Mouse (Mus musculus) CH12.LX (cell line): ENCODE results near the gene Spag4. TPM values are rescaled to one million over a fixed set of nuclear protein-coding genes. Genes with fewer than 3 reads are reported as not detected.

Source experiments
- DNase-seq: peaks from one replicate; pipeline ENCODE4 v3.0.0-alpha.2; 2013; ENCODE audit errors: extremely low read depth
- H3K27ac ChIP-seq: 2 replicates; pipeline ENCODE4 v1.5.1; 2012; ENCODE audit warnings: low read depth, mild to moderate bottlenecking, control low read depth, moderate library complexity; ENCODE audit not compliant: insufficient read depth
- H3K27me3 ChIP-seq: replicated peaks from 2 replicates; pipeline ENCODE3; 2012; ENCODE audit warnings: inconsistent platforms
- H3K36me3 ChIP-seq, 2 experiments: replicated peaks in 1 of 2; 2 replicates each; pipeline versions ENCODE3 to v1.6.1; 2012; ENCODE audit warnings: inconsistent platforms in 1 of 2, low read length in 1 of 2, mild to moderate bottlenecking in 1 of 2, mixed read lengths in 1 of 2, moderate library complexity in 1 of 2; ENCODE audit not compliant: control insufficient read depth in 1 of 2, insufficient read depth in 1 of 2
- H3K4me1 ChIP-seq, 2 experiments: 2 replicates each; pipeline ENCODE4 v1.6.1; 2012; ENCODE audit warnings: inconsistent platforms in 1 of 2, moderate library complexity in 1 of 2; ENCODE audit not compliant: insufficient read depth in 2 of 2, control insufficient read depth in 1 of 2
- H3K4me2 ChIP-seq: 2 replicates; pipeline ENCODE4 v1.6.1; 2012; ENCODE audit warnings: low read depth, mild to moderate bottlenecking, control low read depth; ENCODE audit not compliant: poor library complexity, insufficient read depth, severe bottlenecking
- H3K4me3 ChIP-seq, 3 experiments: fragments of 150-350 bp in 1 of 3; sonication (generic) in 1 of 3; replicated peaks in 1 of 3; 2 replicates each; pipeline versions ENCODE3 to v1.5.1; 2011 to 2012; ENCODE audit warnings: low read depth in 2 of 3, low read length in 2 of 3, mild to moderate bottlenecking in 2 of 3, moderate library complexity in 2 of 3, control low read depth in 1 of 3, improper control_type of control experiment in 1 of 3, inconsistent platforms in 1 of 3, mixed read lengths in 1 of 3; ENCODE audit not compliant: poor library complexity in 1 of 3
- H3K79me2 ChIP-seq: replicated peaks from 2 replicates; pipeline ENCODE4 v1.6.1; 2012; ENCODE audit warnings: mild to moderate bottlenecking, moderate library complexity; ENCODE audit not compliant: control insufficient read depth, poor library complexity, insufficient read depth, severe bottlenecking; ENCODE audit errors: extremely low read depth
- H3K9ac ChIP-seq: 2 replicates; pipeline ENCODE4 v1.6.1; 2012; ENCODE audit warnings: low read depth, mild to moderate bottlenecking, control low read depth, moderate library complexity; ENCODE audit not compliant: insufficient read depth
- H3K9me3 ChIP-seq: replicated peaks from 2 replicates; pipeline ENCODE3; 2012; ENCODE audit warnings: low read length, inconsistent platforms, mixed read lengths
- CHD2 ChIP-seq: IDR thresholded peaks from 2 replicates; pipeline ENCODE4 v1.6.1; 2011; ENCODE audit warnings: low read length, improper control_type of control experiment
- E2F4 ChIP-seq: IDR thresholded peaks from 2 replicates; pipeline ENCODE4 v1.6.1; 2011; ENCODE audit warnings: low read depth, low read length, improper control_type of control experiment; ENCODE audit not compliant: insufficient replicate concordance
- ELF1 ChIP-seq: IDR thresholded peaks from 2 replicates; pipeline ENCODE4 v1.6.1; 2014; ENCODE audit warnings: low read depth, mild to moderate bottlenecking, inconsistent platforms, low read length, improper control_type of control experiment
- EP300 ChIP-seq: IDR thresholded peaks from 2 replicates; pipeline ENCODE4 v1.6.1; 2011; ENCODE audit warnings: low read length, improper control_type of control experiment
- ETS1 ChIP-seq: conservative IDR thresholded peaks from 2 replicates; pipeline ENCODE4 v1.6.1; 2012; ENCODE audit warnings: low read depth, mild to moderate bottlenecking, inconsistent platforms, low read length, improper control_type of control experiment, moderate library complexity
- GABPA ChIP-seq: IDR thresholded peaks from 2 replicates; pipeline ENCODE4 v1.6.1; 2012; ENCODE audit warnings: low read depth, low read length, improper control_type of control experiment, inconsistent platforms; ENCODE audit not compliant: insufficient replicate concordance
- HCFC1 ChIP-seq: IDR thresholded peaks from 2 replicates; pipeline ENCODE4 v1.6.1; 2012; ENCODE audit warnings: low read depth, mild to moderate bottlenecking, inconsistent platforms, low read length, improper control_type of control experiment
- IRF4 ChIP-seq: IDR thresholded peaks from 2 replicates; pipeline ENCODE4 v1.6.1; 2014; ENCODE audit warnings: low read depth, mild to moderate bottlenecking, inconsistent platforms, low read length, improper control_type of control experiment
- JUN ChIP-seq: IDR thresholded peaks from 2 replicates; pipeline ENCODE4 v1.6.1; 2011; ENCODE audit warnings: low read depth, mild to moderate bottlenecking, low read length, improper control_type of control experiment, moderate library complexity; ENCODE audit not compliant: insufficient read depth
- MAFK ChIP-seq: IDR thresholded peaks from 2 replicates; pipeline ENCODE4 v1.6.1; 2011; ENCODE audit warnings: low read length, improper control_type of control experiment; ENCODE audit not compliant: insufficient replicate concordance
- MAX ChIP-seq: IDR thresholded peaks from 2 replicates; pipeline ENCODE4 v1.6.1; 2011; ENCODE audit warnings: low read length, improper control_type of control experiment
- MAZ ChIP-seq: IDR thresholded peaks from 2 replicates; pipeline ENCODE4 v1.6.1; 2012; ENCODE audit warnings: low read depth, mild to moderate bottlenecking, inconsistent platforms, low read length, improper control_type of control experiment, moderate library complexity
- MEF2A ChIP-seq: IDR thresholded peaks from 2 replicates; pipeline ENCODE4 v1.6.1; 2014; ENCODE audit warnings: low read depth, mild to moderate bottlenecking, inconsistent platforms, low read length, improper control_type of control experiment, borderline replicate concordance
- MXI1 ChIP-seq: IDR thresholded peaks from 2 replicates; pipeline ENCODE4 v1.6.1; 2011; ENCODE audit warnings: mild to moderate bottlenecking, low read depth, low read length, improper control_type of control experiment
- MYC ChIP-seq: IDR thresholded peaks from 2 replicates; pipeline ENCODE4 v1.6.1; 2011; ENCODE audit warnings: low read depth, mild to moderate bottlenecking, improper control_type of control experiment, low read length
- NELFE ChIP-seq: IDR thresholded peaks from 2 replicates; pipeline ENCODE4 v1.6.1; 2011; ENCODE audit warnings: low read depth, low read length, improper control_type of control experiment
- NRF1 ChIP-seq: IDR thresholded peaks from 2 replicates; pipeline ENCODE4 v1.6.1; 2014; ENCODE audit warnings: low read depth, mild to moderate bottlenecking, inconsistent platforms, low read length, improper control_type of control experiment, moderate library complexity
- POLR2A ChIP-seq: IDR thresholded peaks from 2 replicates; pipeline ENCODE4 v1.6.1; 2011; ENCODE audit warnings: low read depth, mild to moderate bottlenecking, improper control_type of control experiment, low read length
- POLR2AphosphoS2 ChIP-seq: IDR thresholded peaks from 2 replicates; pipeline ENCODE4 v1.6.1; 2011; ENCODE audit warnings: low read depth, low read length, improper control_type of control experiment
- RAD21 ChIP-seq: IDR thresholded peaks from 2 replicates; pipeline ENCODE4 v1.6.1; 2011; ENCODE audit warnings: low read depth, mild to moderate bottlenecking, low read length, improper control_type of control experiment, moderate library complexity
- RCOR1 ChIP-seq: conservative IDR thresholded peaks from 2 replicates; pipeline ENCODE4 v1.6.1; 2012; ENCODE audit warnings: low read depth, mild to moderate bottlenecking, inconsistent platforms, low read length, improper control_type of control experiment
- SIN3A ChIP-seq: IDR thresholded peaks from 2 replicates; pipeline ENCODE4 v1.6.1; 2012; ENCODE audit warnings: low read length, improper control_type of control experiment, inconsistent platforms
- TBP ChIP-seq: conservative IDR thresholded peaks from 2 replicates; pipeline ENCODE4 v1.6.1; 2011; ENCODE audit warnings: low read depth, low read length, improper control_type of control experiment
- TCF12 ChIP-seq: IDR thresholded peaks from 2 replicates; pipeline ENCODE4 v1.6.1; 2014; ENCODE audit warnings: low read depth, mild to moderate bottlenecking, inconsistent platforms, low read length, improper control_type of control experiment
- USF1 ChIP-seq: IDR thresholded peaks from 2 replicates; pipeline ENCODE4 v1.6.1; 2014; ENCODE audit warnings: low read depth, mild to moderate bottlenecking, inconsistent platforms, low read length, improper control_type of control experiment
- ZC3H11A ChIP-seq: IDR thresholded peaks from 2 replicates; pipeline ENCODE4 v1.6.1; 2012; ENCODE audit warnings: low read depth, mild to moderate bottlenecking, inconsistent platforms, low read length, improper control_type of control experiment
- ZMIZ1 ChIP-seq: IDR thresholded peaks from 2 replicates; pipeline ENCODE4 v1.6.1; 2012; ENCODE audit warnings: low read depth, mild to moderate bottlenecking, inconsistent platforms, low read length, improper control_type of control experiment
- ZNF384 ChIP-seq: IDR thresholded peaks from 2 replicates; pipeline ENCODE4 v1.6.1; 2012; ENCODE audit warnings: low read depth, low read length, improper control_type of control experiment, inconsistent platforms
- dilution Hi-C: fragments of 300-500 bp; cut with MboI; formaldehyde crosslinking; loops from 2 replicates; pipeline ENCODE4 v1.14.3; 2020; ENCODE audit warnings: low sequenced_read_pairs; ENCODE audit not compliant: extremely low pct_unique_long_range_greater_than_20kb, extremely low pct_ligation_motif_present
- in situ Hi-C: fragments of 300-500 bp; cut with MboI; formaldehyde crosslinking; loops from 3 replicates; pipeline ENCODE4 v1.14.3; 2019; ENCODE audit warnings: low sequenced_read_pairs, low pct_ligation_motif_present, low pct_unique_long_range_greater_than_20kb, mixed read lengths
- polyA plus RNA-seq: library from polyadenylated mRNA; unstranded; fragments of >175 nt; gene quantifications from 2 replicates; pipeline ENCODE4 v1.2.1, GENCODE M21; 2012; ENCODE audit warnings: low read depth; ENCODE audit not compliant: insufficient read length
- total RNA-seq, 2 experiments: library from RNA; depleted of rRNA; stranded (reverse); fragments of 300-350 nt in 1 of 2; fragments of >200 nt in 1 of 2; gene quantifications; 2 replicates each; pipeline ENCODE4 v1.2.3; 2012 to 2014

The Spag4 gene
- total and polyA plus RNA-seq, 3 experiments, result 2.2 to 3.6 (median 2.6) TPM

DNA sequence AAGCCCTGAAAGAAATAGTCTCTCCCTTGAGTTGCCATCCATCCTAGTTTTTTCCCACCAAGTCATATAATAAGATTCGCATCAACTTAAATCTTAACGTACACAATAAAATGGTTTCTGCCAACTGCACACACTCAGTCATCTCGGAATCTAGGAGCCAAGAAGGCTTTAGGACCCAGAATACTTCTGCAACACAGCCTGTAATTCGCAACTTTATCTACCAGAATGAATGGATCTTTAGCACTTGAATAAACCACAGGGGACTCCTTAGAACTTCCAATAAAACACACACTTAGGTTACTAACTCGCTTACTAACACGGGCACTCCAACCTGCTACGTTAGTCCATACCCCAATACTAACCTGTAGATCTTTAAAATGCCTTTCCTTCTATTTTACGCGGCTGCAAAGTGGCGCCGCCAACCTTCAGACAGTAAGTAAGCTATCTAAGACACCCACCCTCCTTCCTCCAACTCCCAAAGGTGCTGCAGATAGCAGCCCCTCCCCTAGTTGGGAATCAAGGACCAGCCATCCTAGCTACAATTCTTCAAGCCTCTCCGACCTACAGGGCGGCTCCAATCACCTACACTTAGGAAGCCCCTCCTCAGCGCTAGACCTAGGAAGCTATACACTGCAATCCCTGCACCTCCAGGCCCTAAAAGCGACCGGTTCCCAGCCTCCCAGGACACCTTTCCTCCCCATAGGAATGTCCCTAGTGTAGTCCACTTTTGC, 45.8 kb downstream of the Spag4 start:
- dilution Hi-C loops, result no loop called here
- peak overlapping the region; percentile 75 to 94 (median 93) for H3K4me3 ChIP-seq
- TF ChIP-seq EP300 (peak; percentile 22; the same call in 1 of the 2 replicates), SIN3A (no peak)
- TF ChIP-seq, all 38 proteins: peak for 1
- in situ Hi-C loops, result no loop called here
- peak; percentile 39 for DNase-seq
- Histone ChIP-seq H3K79me2 (peaks cover 55% of the 10 kb centered on the region), H3K4me1 (peaks cover 2 to 34% of the 10 kb centered on the region in 2 experiments; a peak in 1 of 4 replicates), H3K9ac (peak overlapping the region; percentile 59), H3K27ac (0 out of 2 replicates have a peak overlapping the region, but pooled peaks have one; percentile 8), H3K36me3 (peaks cover 4 to 16% of the 10 kb centered on the region in 2 experiments), H3K4me2 (peak overlapping the region; percentile 37), H3K27me3 (no peaks in the 10 kb centered on the region), H3K9me3 (peaks cover 2% of the 10 kb centered on the region)

GRCm38 (mm10) chr2:156111358-156112079, 46.5 kb downstream of the Spag4 start, which contains the start of the genes Cpne1 and Rbm12:
TSS of gene Cpne1 (minus strand) at chr2:156111965.
TSS of gene Rbm12 (minus strand) at chr2:156111978.
- peak within 1 kb of the TSS; percentile 59 for H3K9ac ChIP-seq
- H3K36me3 ChIP-seq, result peaks cover 0 to 11% of the 10 kb centered on the region in 2 experiments
- peak within 1 kb of the TSS; percentile 75 to 94 (median 93) for H3K4me3 ChIP-seq
- no peaks in the 10 kb centered on the region for H3K27me3 ChIP-seq
- peaks cover 2% of the 10 kb centered on the region for H3K9me3 ChIP-seq
- peak within 1 kb of the TSS; percentile 8; the same call in 1 of the 2 replicates for H3K27ac ChIP-seq
- H3K79me2 ChIP-seq, result peaks cover 49% of the 10 kb centered on the region
- peak; percentile 89 for DNase-seq
- dilution Hi-C loops (no loop called here), in situ Hi-C loops (no loop called here)
- H3K4me1 ChIP-seq, result peaks cover 2 to 27% of the 10 kb centered on the region in 2 experiments; a peak in 1 of 4 replicates
- H3K4me2 ChIP-seq, result peak within 1 kb of the TSS; percentile 37
- peak; percentile 94 for TF ChIP-seq POLR2A
- peak; percentile 52; the same call in 1 of the 2 replicates for TF ChIP-seq SIN3A
- no peak for TF ChIP-seq RAD21
- TF ChIP-seq E2F4, result no peak
- peak; percentile 89 for TF ChIP-seq ZMIZ1
- no peak; the same call in 1 of the 2 replicates for TF ChIP-seq TBP
- TF ChIP-seq GABPA, result no peak
- TF ChIP-seq MEF2A, result no peak; the same call in 1 of the 2 replicates
- no peak for TF ChIP-seq ETS1
- peak; percentile 92 for TF ChIP-seq NELFE
- peak; percentile 90 for TF ChIP-seq TCF12
- peak; percentile 46 for TF ChIP-seq IRF4
- no peak for TF ChIP-seq RCOR1
- peak; percentile 36; the same call in 1 of the 2 replicates for TF ChIP-seq MXI1
- TF ChIP-seq EP300, result no peak
- no peak for TF ChIP-seq CHD2
- TF ChIP-seq HCFC1, result peak; percentile 67
- TF ChIP-seq MYC, result no peak
- peak; percentile 90 for TF ChIP-seq MAZ
- no peak; the same call in 1 of the 2 replicates for TF ChIP-seq MAX
- no peak for TF ChIP-seq MAFK
- TF ChIP-seq ELF1, result peak; percentile 76
- TF ChIP-seq JUN, result no peak
- 0 out of 2 replicates have a peak, but pooled peaks have one; percentile 42 for TF ChIP-seq POLR2AphosphoS2
- TF ChIP-seq NRF1, result peak; percentile 91
- TF ChIP-seq ZNF384, result no peak
- TF ChIP-seq ZC3H11A, result 0 out of 2 replicates have a peak, but pooled peaks have one; percentile 1
- peak; percentile 58 for TF ChIP-seq USF1
